Mouse (Mus musculus) lung, postnatal 0 days (tissue): ENCODE measurements around the gene Ptprq. TPM values are rescaled to one million over a fixed set of nuclear protein-coding genes. Genes with fewer than 3 reads are reported as not detected.

Experiments used
- ATAC-seq: fragments of 200-750 bp; cut with Nextera tagmentation; 2 replicates; pipeline ENCODE4 v1.8.0; 2017; ENCODE audit warnings: moderate library complexity
- DNase-seq: peaks from one replicate; pipeline ENCODE4 v3.0.0-alpha.2; 2016; ENCODE audit warnings: low spot score
- H3K27ac ChIP-seq: fragments of 300-500 bp; sonication (generic); 2 replicates; pipeline ENCODE4 v1.5.1; 2014; ENCODE audit warnings: antibody characterized with exemption, mild to moderate bottlenecking, low read length, mixed read lengths
- H3K27me3 ChIP-seq: fragments of 300-500 bp; sonication (generic); replicated peaks from 2 replicates; pipeline ENCODE4 v1.6.1; 2014; ENCODE audit warnings: low read length, mixed read lengths; ENCODE audit not compliant: insufficient read depth
- H3K36me3 ChIP-seq: fragments of 300-500 bp; sonication (generic); 2 replicates; pipeline ENCODE4 v1.6.1; 2014; ENCODE audit warnings: low read length, mixed read lengths; ENCODE audit not compliant: insufficient read depth
- H3K4me1 ChIP-seq: fragments of 300-500 bp; sonication (generic); 2 replicates; pipeline ENCODE4 v1.6.1; 2014; ENCODE audit warnings: antibody characterized with exemption, low read depth, low read length, mixed read lengths; ENCODE audit not compliant: insufficient read depth
- H3K4me2 ChIP-seq: fragments of 300-500 bp; sonication (generic); replicated peaks from 2 replicates; pipeline ENCODE4 v1.6.1; 2014; ENCODE audit warnings: low read depth, mild to moderate bottlenecking, low read length, moderate library complexity, mixed read lengths
- H3K4me3 ChIP-seq: fragments of 300-500 bp; sonication (generic); 2 replicates; pipeline ENCODE4 v1.5.1; 2014; ENCODE audit warnings: low read depth, low read length
- H3K9ac ChIP-seq: fragments of 300-500 bp; sonication (generic); replicated peaks from 2 replicates; pipeline ENCODE4 v1.6.1; 2014; ENCODE audit warnings: low read depth, mild to moderate bottlenecking
- H3K9me3 ChIP-seq: fragments of 300-500 bp; sonication (generic); 2 replicates; pipeline ENCODE4 v1.6.1; 2016; ENCODE audit warnings: low read length, mixed read lengths
- CTCF ChIP-seq: IDR thresholded peaks from 2 replicates; pipeline ENCODE4 v1.5.1; 2016; ENCODE audit warnings: antibody characterized with exemption, mild to moderate bottlenecking
- EP300 ChIP-seq: IDR thresholded peaks from 2 replicates; pipeline ENCODE4 v1.6.1; 2016; ENCODE audit warnings: antibody characterized with exemption, mild to moderate bottlenecking, control low read depth
- WGBS: fragments of 180-500 bp; shearing (Covaris S2); extraction: QIAGEN DNeasy Blood & Tissue Kit; methylation state at CpG from one replicate; pipeline ENCODE4 v1.1.7; 2014; 5-methylcytosine and 5-hydroxymethylcytosine counted together
- polyA plus RNA-seq: library from polyadenylated mRNA; unstranded; fragments of >200 nt; fragmentation: Nextera tagmentation; extraction: Ambion mirVana; gene quantifications from 2 replicates; pipeline ENCODE4 v1.2.1, GENCODE M21; 2015

Gene Ptprq
- polyA plus RNA-seq, 1 experiment from 2014 or later, result 0.07 TPM

- H3K9ac ChIP-seq, result no peak overlapping the region
- peak; percentile 44 for DNase-seq
- H3K4me1 ChIP-seq, result no peaks in the 10 kb centered on the region
- ATAC-seq, result peak; percentile 71
- H3K27me3 ChIP-seq, result no peaks in the 10 kb centered on the region
- no peak for TF ChIP-seq CTCF
- no peak for TF ChIP-seq EP300
- no peaks in the 10 kb centered on the region for H3K9me3 ChIP-seq
- no peak overlapping the region for H3K27ac ChIP-seq
- WGBS, result 36% methylated on average over 5 of the region's 5 CpGs
- no peak overlapping the region for H3K4me3 ChIP-seq
- H3K4me2 ChIP-seq, result no peak overlapping the region
- H3K36me3 ChIP-seq, result no peaks in the 10 kb centered on the region
Measured at GRCm38 (mm10) chr10:107662372-107663065, 57.3 kb downstream of the Ptprq start.

GRCm38 (mm10) chr10:107661970-107662369, 57.9 kb downstream of the Ptprq start:
- DNase-seq, result no peak
- H3K27ac ChIP-seq, result no peak overlapping the region

DNA sequence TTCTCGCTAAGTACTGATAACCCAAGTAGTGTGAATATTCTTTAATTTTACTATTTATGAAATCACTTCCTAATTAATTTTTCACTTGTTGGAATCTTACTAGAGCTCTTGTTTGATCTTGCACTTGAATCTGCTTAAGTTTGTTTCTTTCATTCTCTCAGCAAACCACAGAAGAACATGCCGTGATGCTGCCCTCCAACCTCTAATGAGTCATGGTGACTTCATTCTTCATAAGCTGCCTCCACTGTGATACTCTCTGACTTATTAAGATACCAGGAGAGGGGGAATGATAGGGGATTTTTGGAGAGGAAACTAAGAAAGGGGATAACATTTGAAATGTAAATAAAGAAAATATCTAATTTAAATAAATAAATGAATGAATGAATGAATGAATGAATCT, 60.7 kb downstream of the Ptprq start:
- Histone ChIP-seq H3K27me3 (no peaks in the 10 kb centered on the region), H3K27ac (no peak overlapping the region), H3K9ac (no peak overlapping the region), H3K4me3 (no peak overlapping the region), H3K4me1 (no peaks in the 10 kb centered on the region), H3K4me2 (no peak overlapping the region), H3K9me3 (no peaks in the 10 kb centered on the region), H3K36me3 (no peaks in the 10 kb centered on the region)
- no peak for ATAC-seq
- no peak for DNase-seq
- 84% methylated on average over 2 of the region's 2 CpGs for WGBS
- TF ChIP-seq EP300, result no peak
- no peak for TF ChIP-seq CTCF

More at GRCm38 (mm10) chr10:107661970-107662369, 57.9 kb downstream of the Ptprq start:
- no peak overlapping the region for H3K9ac ChIP-seq
- H3K27me3 ChIP-seq, result no peaks in the 10 kb centered on the region
- H3K4me3 ChIP-seq, result no peak overlapping the region
- WGBS, result 74% methylated on average over 3 of the region's 3 CpGs
- no peak for ATAC-seq
- no peak overlapping the region for H3K4me2 ChIP-seq
- no peaks in the 10 kb centered on the region for H3K36me3 ChIP-seq
- no peaks in the 10 kb centered on the region for H3K9me3 ChIP-seq
- TF ChIP-seq CTCF (no peak), EP300 (no peak)
- no peaks in the 10 kb centered on the region for H3K4me1 ChIP-seq

DNA sequence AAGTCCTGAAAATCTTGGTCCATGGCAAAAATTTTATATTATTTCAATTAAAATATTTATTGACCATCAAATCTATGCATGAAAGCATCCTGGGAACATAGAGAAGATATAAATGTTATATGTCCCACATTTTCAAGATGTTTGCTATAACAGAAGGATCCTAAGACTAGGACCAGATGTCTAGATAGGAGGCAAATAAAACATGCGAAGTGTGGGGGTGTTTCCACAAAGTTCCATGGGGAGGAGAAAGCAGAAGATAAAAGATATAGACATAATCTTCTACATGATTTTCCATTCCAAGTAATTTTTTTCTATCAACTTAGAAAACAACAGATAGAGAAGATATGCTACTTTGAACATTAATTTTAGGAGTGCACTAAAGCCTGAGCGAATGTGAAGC, 70.2 kb downstream of the Ptprq start:
- DNase-seq, result no peak
- no peak for TF ChIP-seq EP300
- TF ChIP-seq CTCF, result no peak
- Histone ChIP-seq H3K9me3 (no peaks in the 10 kb centered on the region), H3K9ac (no peak overlapping the region), H3K36me3 (no peaks in the 10 kb centered on the region), H3K4me1 (no peaks in the 10 kb centered on the region), H3K27me3 (no peaks in the 10 kb centered on the region), H3K4me3 (no peak overlapping the region), H3K4me2 (no peak overlapping the region), H3K27ac (no peak overlapping the region)
- ATAC-seq, result no peak
- 88% methylated on average over 2 of the region's 2 CpGs for WGBS

GRCm38 (mm10) chr10:107628104-107628503, 91.7 kb downstream of the Ptprq start:
- Histone ChIP-seq H3K4me1 (no peaks in the 10 kb centered on the region), H3K36me3 (no peaks in the 10 kb centered on the region), H3K9ac (no peak overlapping the region), H3K9me3 (no peaks in the 10 kb centered on the region), H3K4me3 (no peak overlapping the region), H3K27ac (no peak overlapping the region), H3K4me2 (no peak overlapping the region), H3K27me3 (no peaks in the 10 kb centered on the region)
- ATAC-seq (no peak), DNase-seq (no peak)
- TF ChIP-seq EP300, result no peak
- no peak for TF ChIP-seq CTCF
- 48% methylated on average over 3 of the region's 3 CpGs for WGBS

- DNase-seq (peak; percentile 57), ATAC-seq (no peak)
- Histone ChIP-seq H3K36me3 (no peaks in the 10 kb centered on the region), H3K4me1 (no peaks in the 10 kb centered on the region), H3K9ac (no peak overlapping the region), H3K4me2 (no peak overlapping the region), H3K27me3 (no peaks in the 10 kb centered on the region), H3K4me3 (no peak overlapping the region), H3K9me3 (no peaks in the 10 kb centered on the region), H3K27ac (no peak overlapping the region)
- 54% methylated on average over 1 of the region's 1 CpGs for WGBS
- TF ChIP-seq EP300, result no peak
- TF ChIP-seq CTCF, result no peak
Measured at GRCm38 (mm10) chr10:107626648-107627047, 93.2 kb downstream of the Ptprq start.
